Comparison of ENCODE assay signal across 18 mouse cellular contexts in genomic region chr9:100465380-100465779, GRCm38 (mm10).
"Had no signal": no experiment of that assay in that cellular context is flagged by ENCODE, and none has a peak within 500 bp of the region (broad histone marks: within the 10 kb centered on the region; RNA-seq: fewer than 3 reads in every experiment).

No protein-coding gene starts in this region.

- H3K4me2 ChIP-seq: lung, embryonic 14.5 days; midbrain, embryonic 12.5 days; neural tube, embryonic 13.5 days; neural tube, embryonic 15.5 days had no signal

- H3K4me1 ChIP-seq: midbrain, embryonic 10.5 days; midbrain, embryonic 12.5 days; neural tube, embryonic 13.5 days; neural tube, embryonic 15.5 days had no signal

- H3K9me3 ChIP-seq: midbrain, embryonic 10.5 days; midbrain, embryonic 12.5 days; neural tube, embryonic 13.5 days; neural tube, embryonic 15.5 days had no signal

- H3K27ac ChIP-seq: midbrain, embryonic 10.5 days; midbrain, embryonic 12.5 days; neural tube, embryonic 13.5 days; neural tube, embryonic 15.5 days had no signal

- ATAC-seq: midbrain, embryonic 16.5 days had no signal

- H3K36me3 ChIP-seq: neural tube, embryonic 15.5 days had no signal

- H3K27me3 ChIP-seq: midbrain, embryonic 12.5 days; neural tube, embryonic 13.5 days; neural tube, embryonic 15.5 days had no signal

- H3K4me3 ChIP-seq: midbrain, embryonic 10.5 days; midbrain, embryonic 12.5 days; myocyte; neural tube, embryonic 13.5 days; neural tube, embryonic 15.5 days had no signal

- H3K9ac ChIP-seq: lung, embryonic 14.5 days; midbrain, embryonic 12.5 days; neural tube, embryonic 13.5 days; neural tube, embryonic 15.5 days had no signal

- DNase-seq: lung, embryonic 14.5 days; lung, postnatal 10 days; lung, postnatal 4 days; midbrain, embryonic 14.5 days; retina, postnatal 1 day; right cerebral cortex, adult 18-20 months; right cerebral cortex, postnatal 25 days; right cerebral cortex, postnatal 4 days; spleen, adult 18-20 months; thymus, adult 18-20 months; thymus, postnatal 14 days; thymus, postnatal 36 days had no signal
